Mouse (Mus musculus): ENCODE data around the gene Ush2a. TPM values are rescaled to one million over a fixed set of nuclear protein-coding genes. Genes with fewer than 3 reads are reported as not detected.

Ush2a gene
- total RNA-seq, 4 experiments from 2014 or later: 0.09 TPM; not detected in 3

- DNase-seq: no peak
Measured at GRCm38 (mm10) chr1:188777556-188778161, 515.8 kb downstream of the Ush2a start.

GRCm38 (mm10) chr1:188785056-188785455 lies 523.2 kb downstream of the Ush2a start:
- no peak for DNase-seq

GRCm38 (mm10) chr1:188805069-188805468 lies 543.2 kb downstream of the Ush2a start:
- no peak for DNase-seq

- DNase-seq: no peak
Measured at GRCm38 (mm10) chr1:188805852-188806251, 544.0 kb downstream of the Ush2a start.

GRCm38 (mm10) chr1:188810631-188811030 lies 548.8 kb downstream of the Ush2a start:
- DNase-seq: no peak

GRCm38 (mm10) chr1:188815072-188815471 lies 553.2 kb downstream of the Ush2a start:
- no peak for DNase-seq

- no peak for DNase-seq
Measured at GRCm38 (mm10) chr1:188824195-188824594, 562.4 kb downstream of the Ush2a start.

GRCm38 (mm10) chr1:188824878-188825532 lies 563.2 kb downstream of the Ush2a start:
- no peak for DNase-seq

GRCm38 (mm10) chr1:188830527-188831407 lies 568.9 kb downstream of the Ush2a start:
- DNase-seq: no peak

- no peak for DNase-seq
Measured at GRCm38 (mm10) chr1:188833906-188834305, 572.1 kb downstream of the Ush2a start.

GRCm38 (mm10) chr1:188834770-188835169 lies 572.9 kb downstream of the Ush2a start:
- DNase-seq: no peak

- no peak for DNase-seq
Measured at GRCm38 (mm10) chr1:188837613-188838295, 575.9 kb downstream of the Ush2a start.

- DNase-seq: no peak
Measured at GRCm38 (mm10) chr1:188847242-188847641, 585.4 kb downstream of the Ush2a start.

- DNase-seq: no peak
Measured at GRCm38 (mm10) chr1:188852776-188853175, 591.0 kb downstream of the Ush2a start.

- no peak for DNase-seq
Measured at GRCm38 (mm10) chr1:188854240-188854639, 592.4 kb downstream of the Ush2a start.

- DNase-seq: no peak
Measured at GRCm38 (mm10) chr1:188855034-188855433, 593.2 kb downstream of the Ush2a start.

GRCm38 (mm10) chr1:188859718-188860117 lies 597.9 kb downstream of the Ush2a start:
- DNase-seq: no peak

- no peak for DNase-seq
Measured at GRCm38 (mm10) chr1:188865881-188866280, 604.1 kb downstream of the Ush2a start.

- DNase-seq: no peak
Measured at GRCm38 (mm10) chr1:188866515-188866914, 604.7 kb downstream of the Ush2a start.

GRCm38 (mm10) chr1:188878531-188879055 lies 616.8 kb downstream of the Ush2a start:
- DNase-seq: no peak

- DNase-seq: no peak
Measured at GRCm38 (mm10) chr1:188896906-188897551, 635.2 kb downstream of the Ush2a start.

GRCm38 (mm10) chr1:188904091-188904490 lies 642.3 kb downstream of the Ush2a start:
- no peak for DNase-seq

Data from adrenal gland, adult 8-10 months (tissue).